Mouse (Mus musculus) common myeloid progenitor, adult 5-6 weeks (primary cell): ENCODE results near the gene Myh7. TPM values are rescaled to one million over a fixed set of nuclear protein-coding genes. Genes with fewer than 3 reads are reported as not detected.
"Not testable (repeated sequence)": the region's sequence is repeated elsewhere in the genome, so short reads cannot be mapped to it uniquely, and the experiment has no call there.

Experiments
- ATAC-seq: replicated peaks from 2 replicates; pipeline ENCODE4 v1.8.0; 2016; ENCODE audit warnings: low read depth, mild to moderate bottlenecking, moderate TSS enrichment, inconsistent platforms; ENCODE audit not compliant: poor library complexity, severe bottlenecking
- total RNA-seq: library from RNA; stranded (forward); fragments of 200-1000, 187-1606 nt; gene quantifications from 2 replicates; pipeline ENCODE4 v1.2.3, GENCODE M21; 2017

The Myh7 gene
- total RNA-seq, 1 experiment from 2014 or later, result not detected

DNA sequence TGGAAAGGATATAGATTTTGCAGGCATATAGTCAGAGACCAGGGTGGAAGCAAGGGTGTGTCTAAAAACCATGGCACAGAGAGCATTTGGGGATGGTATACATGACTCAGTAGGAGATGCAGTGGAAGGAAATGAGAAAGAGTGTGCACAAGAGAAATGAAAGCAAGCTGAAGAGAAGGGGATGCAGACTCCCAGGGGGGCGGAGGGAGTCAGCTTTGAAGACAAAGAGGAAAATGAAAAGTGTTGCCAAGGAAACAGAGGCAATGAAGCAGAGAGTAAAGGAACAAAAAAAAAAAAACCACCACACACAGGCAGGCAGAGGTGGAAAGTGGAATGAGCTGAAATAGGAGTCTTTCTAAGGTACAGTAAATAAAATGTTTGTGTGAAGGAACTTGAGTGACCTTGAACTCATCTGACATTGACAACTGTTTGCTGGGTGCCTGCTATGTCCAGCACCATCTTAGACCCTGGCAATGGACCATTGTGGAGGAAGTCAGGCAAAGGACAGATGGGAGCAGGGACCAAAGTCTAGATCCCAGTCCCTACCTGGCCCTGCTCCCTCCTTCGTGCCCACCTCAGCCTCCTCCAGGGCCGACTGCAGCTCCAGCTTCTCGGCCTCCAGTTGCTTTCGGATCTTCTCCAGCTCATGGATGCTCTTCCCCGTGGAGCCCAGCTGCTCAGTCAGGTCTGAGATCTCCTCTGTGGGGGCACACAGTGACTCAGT, 20.2 kb downstream of the Myh7 start:
- ATAC-seq, result no peak

DNA sequence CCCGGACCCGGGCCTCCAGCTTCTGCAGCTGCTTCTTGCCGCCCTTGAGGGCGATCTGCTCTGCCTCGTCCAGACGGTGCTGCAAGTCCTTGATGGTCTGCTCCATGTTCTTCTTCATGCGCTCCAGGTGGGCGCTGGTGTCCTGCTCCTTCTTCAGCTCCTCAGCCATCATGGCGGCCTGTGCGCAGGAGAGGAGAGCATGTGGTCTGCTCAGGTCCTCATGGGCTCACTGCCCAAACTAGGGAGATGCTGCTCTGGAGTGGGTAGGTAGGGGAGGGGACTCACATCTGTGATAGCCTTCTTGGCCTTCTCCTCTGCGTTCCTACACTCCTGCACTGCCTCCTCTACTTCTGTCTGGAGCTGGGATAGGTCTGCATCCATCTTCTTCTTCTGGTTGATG, 21.6 kb downstream of the Myh7 start:
- not testable (repeated sequence) for ATAC-seq

DNA sequence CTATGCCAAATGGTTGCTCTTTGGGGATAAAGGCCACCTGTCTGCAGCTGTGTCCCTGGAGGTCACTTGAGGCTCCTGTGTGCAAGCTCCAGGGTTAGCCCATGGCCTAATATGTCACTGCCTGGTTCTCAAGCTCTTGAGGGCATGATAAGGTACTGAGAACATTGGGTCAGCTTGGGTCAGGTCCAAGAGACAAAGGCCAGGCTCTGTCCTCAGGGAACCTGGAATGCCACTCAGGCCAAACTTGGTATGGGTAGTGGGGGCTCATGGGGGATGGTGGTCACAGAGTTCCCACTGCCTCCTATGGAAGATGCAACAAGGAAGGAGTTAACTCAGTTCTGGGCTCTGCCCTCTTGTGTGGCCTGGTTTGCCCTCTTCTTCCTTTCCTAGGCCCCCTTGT, 26.1 kb downstream of the Myh7 start:
- ATAC-seq, result no peak

DNA sequence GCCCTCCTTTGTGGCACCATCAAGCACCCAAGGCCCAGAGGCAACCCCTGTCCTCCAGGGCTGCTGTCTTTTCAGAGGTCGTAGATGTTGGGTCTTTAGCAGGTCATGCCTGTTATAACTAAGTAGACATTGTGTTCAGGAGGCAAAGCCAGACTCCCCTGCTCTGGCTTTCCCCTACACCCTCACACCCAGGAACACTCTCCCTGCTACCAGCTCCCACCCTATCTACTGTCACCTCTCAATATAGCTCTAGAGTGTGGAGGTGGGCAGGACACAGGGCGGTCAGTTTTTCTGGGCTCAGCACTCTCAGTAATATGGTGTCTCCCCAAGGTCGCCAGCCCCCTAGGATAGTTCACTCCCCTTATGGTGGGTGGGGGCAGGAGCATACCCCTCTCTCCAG, 26.6 kb downstream of the Myh7 start:
- no peak for ATAC-seq

DNA sequence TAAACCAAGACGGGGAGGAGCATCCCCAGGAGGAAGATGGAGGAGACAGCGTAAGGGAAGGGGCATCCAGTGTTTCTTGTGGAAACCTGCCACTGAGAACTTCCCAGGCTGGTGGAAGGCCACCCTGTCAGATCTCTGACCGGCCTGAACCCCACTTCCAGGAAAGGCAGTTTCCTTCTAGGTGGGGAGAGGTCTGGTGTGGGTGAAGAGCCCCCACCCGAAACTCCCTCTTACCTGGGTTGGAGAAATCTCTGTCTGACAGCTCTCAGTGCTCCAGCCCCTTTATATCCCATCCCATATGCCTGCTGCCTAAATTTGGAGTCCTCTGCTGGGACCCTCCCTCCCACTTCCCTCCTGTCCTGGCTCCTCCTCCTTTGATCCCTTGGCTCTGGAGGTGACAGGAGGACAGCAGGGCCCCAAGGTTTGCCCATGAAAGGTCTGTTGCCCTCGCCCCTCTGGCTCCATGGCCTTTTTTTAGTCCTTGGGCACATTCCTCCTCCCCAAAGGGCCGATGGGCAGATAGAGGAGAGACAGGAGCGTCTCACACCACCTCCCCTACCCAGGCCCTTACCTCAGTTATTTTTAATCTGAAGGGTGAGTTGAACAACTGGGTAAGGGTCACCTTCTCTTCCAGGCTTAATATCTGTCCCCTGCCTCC, 28.0 kb downstream of the Myh7 start, which contains the start of gene Myh6:
Gene Myh6, minus strand, starts transcription at position 608 of the 658 bp plus-strand sequence.
- ATAC-seq, result no peak

DNA sequence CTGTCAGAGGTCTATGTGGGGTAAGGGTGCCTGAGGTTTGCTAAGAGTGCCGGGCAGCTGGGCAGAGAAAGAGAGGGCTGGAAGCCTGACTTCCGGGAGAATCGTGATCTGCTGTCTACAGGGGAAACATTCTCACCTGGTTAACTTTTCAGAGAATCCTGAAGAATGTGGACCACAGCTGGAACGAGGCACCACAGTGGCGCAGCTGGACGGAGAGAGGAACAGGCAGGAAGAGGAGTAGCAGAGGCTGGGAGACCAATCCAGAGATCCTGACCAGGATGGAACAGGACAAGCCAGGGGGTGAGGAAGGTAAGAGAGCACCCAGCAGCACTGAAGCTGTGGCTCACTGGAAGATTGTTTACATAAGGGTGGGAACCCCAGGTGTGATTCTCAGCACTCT, 28.8 kb downstream of the Myh7 start:
- ATAC-seq, result no peak

DNA sequence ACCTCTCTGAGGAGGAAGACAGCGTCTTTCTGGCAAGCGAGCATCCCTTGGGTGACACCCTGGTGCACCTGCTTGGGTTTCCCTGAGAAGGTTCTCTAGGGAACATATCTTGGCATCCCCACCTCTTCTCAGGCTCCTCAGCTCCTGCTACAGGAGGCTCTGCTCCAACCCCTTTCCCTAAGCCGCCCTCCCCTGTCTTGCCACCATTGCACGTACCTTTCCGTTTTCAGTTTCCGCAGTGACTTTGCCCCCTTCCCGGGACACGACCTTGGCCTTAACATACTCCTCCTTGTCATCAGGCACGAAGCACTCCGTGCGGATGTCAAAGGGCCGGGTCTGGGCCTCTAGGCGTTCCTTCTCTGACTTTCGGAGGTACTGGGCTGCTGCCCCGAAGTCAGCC, 29.4 kb downstream of the Myh7 start:
- ATAC-seq, result no peak

DNA sequence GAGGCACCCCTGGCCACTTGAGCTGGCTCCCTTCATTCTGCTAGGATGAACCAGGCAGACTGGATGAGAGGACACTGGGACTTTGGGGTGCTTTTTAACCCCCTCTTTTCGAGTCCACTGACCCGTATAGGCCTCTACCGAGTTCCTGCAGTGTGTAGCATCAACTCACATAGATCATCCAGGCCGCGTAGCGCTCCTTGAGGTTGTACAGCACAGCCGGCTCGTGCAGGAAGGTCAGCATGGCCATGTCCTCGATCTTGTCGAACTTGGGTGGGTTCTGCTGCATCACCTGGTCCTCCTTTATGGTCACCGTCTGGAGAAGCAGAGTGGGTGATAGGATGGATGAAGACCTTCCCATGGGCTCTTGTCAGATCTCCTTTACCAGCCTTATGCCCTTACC, 30.7 kb downstream of the Myh7 start:
- ATAC-seq, result no peak

DNA sequence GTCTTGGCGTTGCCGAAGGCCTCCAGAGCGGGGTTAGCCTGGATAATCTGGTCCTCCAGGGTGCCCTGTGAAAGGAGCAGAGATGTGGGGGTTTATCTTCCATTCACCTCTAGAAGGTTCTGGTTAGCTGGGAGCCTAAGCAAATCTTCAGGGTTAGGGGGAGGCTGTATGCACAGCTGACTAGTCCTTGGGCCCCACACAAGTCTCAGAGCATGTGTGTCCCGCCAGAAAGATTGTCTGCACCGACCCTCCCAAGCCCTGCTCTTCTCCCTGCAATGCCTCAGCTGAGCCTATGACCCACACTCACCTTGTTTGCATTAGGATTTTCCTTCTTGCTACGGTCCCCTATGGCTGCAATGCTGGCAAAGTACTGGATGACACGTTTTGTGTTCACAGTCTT, 31.7 kb downstream of the Myh7 start:
- no peak for ATAC-seq

DNA sequence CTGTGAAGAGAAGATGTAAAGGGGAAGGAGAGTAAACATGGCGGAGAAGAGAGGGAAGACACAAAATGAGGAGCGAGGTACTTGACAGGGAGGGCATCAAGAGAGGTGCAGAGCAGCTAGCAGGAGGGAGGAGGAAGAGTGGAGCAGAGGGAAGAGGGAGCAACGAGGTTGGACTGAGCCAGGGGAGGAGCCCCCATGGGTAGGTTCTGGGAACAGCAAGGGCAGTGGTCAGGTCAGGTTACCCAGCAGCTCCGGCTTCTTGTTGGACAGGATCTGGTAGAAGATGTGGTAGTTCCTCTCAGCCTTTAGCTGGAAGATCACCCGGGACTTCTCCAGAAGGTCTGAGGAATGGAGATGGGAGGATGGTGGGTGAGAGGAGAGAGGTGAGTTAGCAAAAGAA, 32.9 kb downstream of the Myh7 start:
- no peak for ATAC-seq

DNA sequence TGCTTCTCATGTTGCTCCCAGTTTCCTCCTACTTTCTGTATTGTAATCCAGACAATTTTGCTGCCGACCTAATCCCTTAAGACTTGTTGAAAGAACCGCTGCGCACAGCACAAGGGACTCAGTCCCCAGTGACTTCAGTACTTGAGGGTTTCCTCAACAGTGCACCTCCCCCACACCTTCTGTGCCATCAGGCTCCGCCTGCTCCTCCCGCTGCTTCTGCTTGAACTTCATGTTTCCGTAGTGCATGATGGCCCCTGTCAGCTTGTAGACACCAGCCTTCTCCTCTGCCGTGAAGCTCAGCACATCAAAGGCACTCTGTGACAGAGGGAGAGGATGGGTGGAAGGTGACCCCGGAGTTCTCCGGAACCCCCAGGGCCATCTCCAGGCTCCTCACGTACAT, 33.7 kb downstream of the Myh7 start:
- peak; percentile 63; the same call in 1 of the 2 replicates for ATAC-seq

DNA sequence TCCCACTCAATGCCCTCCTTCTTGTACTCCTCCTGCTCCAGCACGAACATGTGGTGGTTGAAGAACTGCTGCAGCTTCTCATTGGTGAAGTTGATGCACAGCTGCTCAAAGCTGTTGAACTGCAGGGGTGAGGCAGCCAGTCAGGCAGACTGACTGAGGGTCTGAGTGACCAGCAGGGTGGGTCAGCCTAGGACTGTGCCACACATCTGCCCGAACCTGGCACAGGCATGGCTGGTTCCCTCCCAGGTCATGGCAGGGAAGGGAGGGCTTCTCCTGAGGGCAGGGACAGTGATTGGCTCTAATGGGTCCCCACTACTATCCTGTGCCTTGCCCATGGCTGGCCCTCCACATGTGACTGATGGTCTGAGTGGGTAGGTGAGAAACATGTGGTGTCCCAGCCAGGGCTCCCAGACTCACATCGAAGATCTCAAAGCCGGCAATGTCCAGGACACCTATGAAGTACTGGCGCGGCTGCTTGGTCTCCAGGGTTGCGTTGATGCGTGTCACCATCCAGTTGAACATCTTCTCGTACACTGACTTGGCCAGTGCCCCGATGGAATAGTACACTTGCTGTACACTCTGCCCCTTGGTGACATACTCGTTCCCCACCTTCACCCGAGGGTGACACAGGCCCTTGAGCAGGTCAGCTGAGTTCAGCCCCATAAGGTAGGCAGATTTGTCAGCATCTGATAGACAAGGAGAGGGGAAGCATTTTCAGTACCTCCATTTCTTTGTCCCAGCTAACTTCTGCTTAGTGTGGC, 34.4 kb downstream of the Myh7 start:
- not testable (repeated sequence) for ATAC-seq

DNA sequence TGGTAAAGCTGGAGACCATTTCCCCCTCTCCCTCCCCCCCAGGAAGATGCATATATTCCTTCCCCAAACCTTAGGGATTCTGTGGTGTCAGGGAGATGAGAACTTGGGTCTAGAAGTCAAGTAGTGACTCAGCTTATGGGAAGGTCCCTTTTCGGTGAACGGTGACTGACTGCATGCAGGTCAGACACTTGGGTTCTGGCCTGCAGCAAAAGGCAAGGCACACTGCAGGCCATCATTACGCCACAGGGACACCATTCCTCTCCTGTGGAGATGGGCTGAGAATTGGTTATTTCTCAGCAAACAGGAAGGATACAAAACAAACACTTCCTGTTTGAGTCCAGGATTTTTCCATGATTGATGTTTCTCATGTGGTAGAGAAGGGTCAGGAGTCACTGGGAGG, 35.2 kb downstream of the Myh7 start:
- ATAC-seq, result no peak

DNA sequence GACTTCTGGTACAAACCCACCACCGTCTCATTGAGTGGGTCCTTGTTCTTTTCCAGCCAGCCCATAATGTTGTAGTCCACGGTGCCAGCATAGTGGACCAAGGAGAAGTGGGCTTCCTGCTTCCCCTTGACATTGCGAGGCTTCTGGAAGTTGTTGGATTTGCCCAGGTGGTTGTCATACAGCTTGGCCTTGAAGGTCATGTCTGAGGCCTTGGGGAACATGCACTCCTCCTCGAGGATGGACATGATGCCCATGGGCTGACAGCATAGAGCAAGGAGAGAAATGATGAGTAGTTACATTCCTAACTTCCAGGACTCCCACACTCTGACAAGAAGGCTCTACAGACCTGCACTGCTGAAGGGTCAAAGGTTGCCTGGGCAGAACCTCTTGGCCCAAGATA, 35.9 kb downstream of the Myh7 start:
- ATAC-seq, result no peak

DNA sequence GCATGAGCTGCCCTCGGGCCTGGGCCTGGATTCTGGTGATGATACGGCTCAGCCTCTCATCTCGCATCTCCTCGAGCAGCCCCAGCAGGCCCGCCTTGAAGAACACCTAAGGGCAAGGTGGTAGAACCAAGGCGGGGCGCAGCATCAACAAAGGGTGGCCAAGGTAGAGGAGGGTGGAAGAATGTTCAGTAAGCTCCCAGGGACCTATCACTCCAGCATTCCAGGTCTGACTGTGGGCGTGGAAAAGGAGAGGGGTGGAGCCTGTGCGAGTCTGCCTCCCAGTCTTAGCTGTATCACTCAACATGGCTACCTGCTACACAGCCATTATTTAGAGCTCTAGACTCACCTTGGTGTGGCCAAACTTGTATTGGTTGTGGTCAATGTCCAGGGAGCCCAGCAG, 37.9 kb downstream of the Myh7 start:
- no peak for ATAC-seq

DNA sequence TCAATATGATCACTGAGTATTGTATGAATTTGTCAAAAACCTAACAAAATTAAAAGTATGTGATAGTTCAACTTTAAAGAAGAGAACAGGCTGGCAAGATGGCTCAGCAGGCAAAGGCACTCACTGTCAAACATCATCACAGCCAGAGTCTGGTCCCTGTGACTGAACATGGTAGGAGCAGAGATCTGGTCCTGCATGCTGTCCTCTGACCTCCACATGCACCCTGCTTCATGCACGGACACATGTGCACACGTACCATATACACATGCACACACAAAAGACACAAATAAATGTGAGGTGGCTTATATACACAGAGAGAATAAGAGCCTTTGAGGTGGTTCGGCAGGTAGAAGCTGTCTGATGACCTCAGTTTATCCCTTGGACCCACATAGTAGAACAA, 38.9 kb downstream of the Myh7 start:
- ATAC-seq, result no peak

DNA sequence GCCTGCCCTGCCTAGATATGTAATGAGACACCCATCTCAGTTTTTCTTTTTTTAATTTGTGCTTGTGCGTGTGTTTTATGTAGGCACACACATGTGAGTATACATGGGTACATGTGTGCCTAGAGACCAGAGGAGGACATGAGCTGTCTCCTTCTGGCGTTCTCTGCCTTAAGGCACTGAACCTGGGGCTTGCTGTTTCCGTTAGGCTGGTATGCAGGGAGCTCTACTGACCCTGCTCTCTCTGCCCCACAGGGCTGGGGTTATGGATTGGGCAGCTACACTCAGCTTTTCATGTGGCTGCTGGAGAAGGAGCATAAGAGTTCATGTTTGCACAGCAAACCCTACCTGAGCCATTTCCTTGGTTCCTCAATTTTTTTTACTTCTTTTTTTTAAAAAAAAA, 40.0 kb downstream of the Myh7 start:
- ATAC-seq, result no peak

DNA sequence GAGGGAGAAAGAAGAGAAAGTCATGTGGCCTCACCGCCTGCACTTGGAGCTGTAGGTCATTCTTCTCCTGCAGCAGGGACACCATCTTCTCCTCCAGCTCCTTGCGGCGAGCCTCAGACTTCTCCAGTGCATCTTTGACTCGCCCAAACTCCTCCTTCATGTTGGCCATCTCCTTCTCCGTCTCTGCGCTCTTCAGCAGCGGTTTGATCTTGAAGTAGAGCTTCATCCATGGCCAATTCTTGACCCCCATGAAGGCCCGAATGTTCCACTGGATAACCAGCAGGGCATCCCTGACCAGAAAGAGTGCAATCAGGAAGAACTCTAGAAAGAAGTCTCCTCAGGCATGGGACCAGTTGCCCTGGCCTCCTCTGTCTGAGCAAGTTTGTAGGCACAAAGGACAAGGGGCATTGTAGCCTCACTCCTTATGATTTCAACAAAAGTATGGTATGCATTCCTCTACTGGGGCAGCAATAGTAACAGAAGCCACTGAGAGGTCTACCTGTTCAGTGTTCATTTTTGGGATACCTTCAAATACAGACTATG, 40.7 kb downstream of the Myh7 start:
- no peak for ATAC-seq

DNA sequence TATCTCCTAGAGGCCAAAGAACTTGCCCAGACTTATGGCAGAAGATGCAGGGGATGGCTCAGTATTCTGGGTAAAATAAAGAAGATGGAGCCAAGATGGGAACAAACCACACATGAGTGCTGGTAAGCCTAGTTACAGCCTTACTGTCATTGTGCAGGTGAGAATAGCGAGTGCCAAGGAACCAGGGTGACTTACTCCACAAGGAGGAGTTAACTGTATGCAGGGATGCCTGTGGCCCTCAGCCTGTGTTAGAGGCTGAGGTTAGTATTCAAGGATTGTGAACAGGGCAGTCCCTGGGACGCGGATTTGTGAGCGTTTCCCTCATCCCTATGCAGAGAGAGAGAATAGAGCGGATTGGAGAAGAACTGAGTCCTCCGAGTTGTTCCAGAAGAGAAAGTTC, 42.8 kb downstream of the Myh7 start:
- no peak for ATAC-seq

DNA sequence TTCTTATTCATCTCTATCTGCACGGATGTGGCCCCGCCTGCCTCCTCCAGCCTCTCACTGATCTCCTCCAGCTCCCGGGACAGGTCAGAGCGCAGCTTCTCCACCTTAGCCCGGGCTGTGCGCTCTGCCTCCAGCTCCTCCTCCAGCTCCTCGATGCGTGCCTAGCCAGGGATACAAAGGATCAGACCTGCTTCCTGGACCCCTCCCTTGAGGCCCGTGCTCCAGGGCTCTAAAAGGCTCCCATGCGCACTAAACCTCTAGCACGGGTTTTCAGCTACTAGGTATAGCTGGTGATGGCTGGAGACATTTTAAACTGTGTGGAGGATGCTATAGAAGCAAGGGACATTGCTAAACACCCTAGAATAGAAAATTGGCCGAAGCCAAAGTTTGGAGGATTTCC, 43.9 kb downstream of the Myh7 start:
- ATAC-seq, result no peak

DNA sequence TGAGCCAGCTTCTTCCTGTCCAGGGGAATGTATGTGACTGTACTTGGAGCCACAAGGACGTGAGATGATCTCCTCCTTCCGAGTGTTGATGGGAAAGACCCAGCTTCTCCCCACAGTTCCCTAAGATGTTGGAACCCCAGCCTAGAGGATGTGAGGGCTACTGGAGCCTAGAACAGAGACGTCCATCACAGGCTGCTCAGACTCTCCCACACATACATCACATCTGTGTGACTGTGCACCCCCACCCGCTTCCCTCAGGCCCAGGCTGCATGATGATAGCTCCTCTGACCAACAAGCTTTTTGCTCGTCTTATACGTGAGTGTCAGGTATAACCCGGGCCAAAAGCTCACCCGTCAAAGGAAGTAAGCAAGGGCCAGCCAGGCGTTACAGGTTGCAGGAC, 45.6 kb downstream of the Myh7 start:
- no peak for ATAC-seq
